In the genomic region with DNA sequence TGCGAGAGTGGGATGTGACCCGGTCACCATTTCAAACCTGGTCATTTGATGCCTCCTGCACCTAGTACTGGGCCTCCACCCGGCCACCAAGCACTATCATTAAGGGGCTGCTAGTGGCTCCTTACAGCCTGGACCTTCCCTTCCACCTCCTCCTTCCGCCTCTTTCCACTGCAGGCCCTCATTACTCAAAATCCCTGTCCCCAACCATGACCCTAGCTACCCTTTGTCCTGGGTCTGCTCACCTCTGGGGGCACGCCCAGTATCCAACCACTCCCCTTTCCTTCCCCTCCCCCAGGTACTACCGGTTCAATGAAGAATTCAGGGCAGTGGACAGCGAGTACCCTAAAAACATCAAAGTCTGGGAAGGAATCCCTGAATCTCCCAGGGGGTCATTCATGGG, we compare ENCODE assay signal across 16 mouse cellular contexts.
"Had no signal": no experiment of that assay in that cellular context is flagged by ENCODE, and none has a peak within 500 bp of the region (broad histone marks: within the 10 kb centered on the region; RNA-seq: fewer than 3 reads in every experiment).

No protein-coding gene starts in this region.

- H3K36me3 ChIP-seq: neural tube, embryonic 15.5 days had no signal

- H3K4me1 ChIP-seq: neural tube, embryonic 15.5 days had no signal

- H3K9me3 ChIP-seq: neural tube, embryonic 13.5 days; neural tube, embryonic 15.5 days; stomach, embryonic 15.5 days had no signal

- DNase-seq: retina, postnatal 1 day; right cerebral cortex, adult 18-20 months; right cerebral cortex, postnatal 14 days; right cerebral cortex, postnatal 25 days; right cerebral cortex, postnatal 4 days; spleen, adult 18-20 months; thymus, adult 18-20 months; thymus, adult 2 months; thymus, postnatal 14 days; thymus, postnatal 25 days; thymus, postnatal 36 days; thymus, postnatal 4 days had no signal

- H3K4me3 ChIP-seq: neural tube, embryonic 13.5 days; neural tube, embryonic 15.5 days; stomach, embryonic 15.5 days had no signal

- H3K27ac ChIP-seq: neural tube, embryonic 13.5 days; neural tube, embryonic 15.5 days; stomach, embryonic 15.5 days; stomach, postnatal 0 days had no signal

- H3K4me2 ChIP-seq: neural tube, embryonic 13.5 days; neural tube, embryonic 15.5 days; stomach, embryonic 15.5 days had no signal

- H3K27me3 ChIP-seq: neural tube, embryonic 13.5 days; neural tube, embryonic 15.5 days; stomach, embryonic 15.5 days had no signal

- H3K9ac ChIP-seq: neural tube, embryonic 13.5 days; neural tube, embryonic 15.5 days; stomach, embryonic 15.5 days had no signal
